Mouse (Mus musculus): ENCODE data around the gene Frmd4b.

- no peak for TF ChIP-seq ZNF384 (IDR thresholded peaks at IDR 0.05; ENCODE audit: low read depth, low read length)
- TF ChIP-seq CTCF (conservative IDR thresholded peaks at IDR 0.05 in 1 of 2, IDR thresholded peaks at IDR 0.05 in 1 of 2; ENCODE audit: low read depth in 2 of 2, low read length in 2 of 2): no peak
- no peak for TF ChIP-seq EP300 (IDR thresholded peaks at IDR 0.05; ENCODE audit: low read length)
- TF ChIP-seq CHD2 (IDR thresholded peaks at IDR 0.05; ENCODE audit: low read length): no peak
Measured at GRCm38 (mm10) chr6:97519553-97519952, 97.8 kb downstream of the Frmd4b start.

All from CH12.LX (cell line).